Comparison of ENCODE assay signal across 8 mouse cellular contexts in genomic region chr1:180725704-180726179, GRCm38 (mm10). TPM values are rescaled to one million over a fixed set of nuclear protein-coding genes. Genes with fewer than 3 reads are reported as not detected.
DNase-seq lines count a peak whose midpoint lies in the region; ATAC-seq and TF ChIP-seq lines count a peak whose summit lies in the region.

TSS of gene Acbd3 (plus strand) at chr1:180726043.

- peak within 1 kb of the TSS; percentile 87 for H3K27ac ChIP-seq in forebrain, embryonic 13.5 days
- peak within 1 kb of the TSS; percentile 98 for H3K27ac ChIP-seq in liver, postnatal 0 days (ENCODE audit: low read depth)
- peak within 1 kb of the TSS; percentile 87 for H3K27ac ChIP-seq in neural tube, embryonic 14.5 days (ENCODE audit: low read depth, low read length)

- under 1% methylated on average over 52 of the region's 52 CpGs for WGBS in forebrain, embryonic 13.5 days
- WGBS in large intestine, adult 2 months, result under 1% methylated on average over 52 of the region's 52 CpGs
- under 1% methylated on average over 51 of the region's 52 CpGs for whole genome bisulfite sequencing in liver, postnatal 0 days (ENCODE audit: insufficient replicate concordance)
- WGBS in neural tube, embryonic 14.5 days, result under 1% methylated on average over 51 of the region's 52 CpGs

- H3K27me3 ChIP-seq in E14TG2a.4 (ENCODE audit: insufficient read depth, low read length), result peaks cover 7% of the 10 kb centered on the region; the same call in 1 of the 2 replicates
- 0 out of 2 replicates have a peak, but pooled peaks cover 3% of the 10 kb centered on the region for H3K27me3 ChIP-seq in forebrain, embryonic 13.5 days
- no peaks in the 10 kb centered on the region for H3K27me3 ChIP-seq in liver, postnatal 0 days (ENCODE audit: insufficient read depth, low read length)
- H3K27me3 ChIP-seq in neural tube, embryonic 14.5 days (ENCODE audit: control insufficient read depth, insufficient read depth, low read length), result no peaks in the 10 kb centered on the region; the same call in 1 of the 2 replicates

- peak within 1 kb of the TSS; percentile 93 for H3K9ac ChIP-seq in forebrain, embryonic 13.5 days
- peak within 1 kb of the TSS; percentile 95 for H3K9ac ChIP-seq in liver, postnatal 0 days (replicated peaks)
- peak within 1 kb of the TSS; percentile 92 for H3K9ac ChIP-seq in neural tube, embryonic 14.5 days (replicated peaks; ENCODE audit: low read depth, low read length)

- intact Hi-C loops in heart, postnatal 10 days (cut with DNase I), result no loop called here

- peak; percentile 96 for ATAC-seq in forebrain, embryonic 13.5 days
- ATAC-seq in liver, postnatal 0 days, result peak; percentile 95
- ATAC-seq in neural tube, embryonic 14.5 days (ENCODE audit: low read depth), result peak; percentile 95

- H3K36me3 ChIP-seq in E14TG2a.4 (ENCODE audit: insufficient read depth, low read length), result no peaks in the 10 kb centered on the region
- no peaks in the 10 kb centered on the region for H3K36me3 ChIP-seq in forebrain, embryonic 13.5 days (ENCODE audit: poor library complexity, severe bottlenecking)
- no peaks in the 10 kb centered on the region for H3K36me3 ChIP-seq in liver, postnatal 0 days (replicated peaks; ENCODE audit: insufficient read depth, low read length)
- H3K36me3 ChIP-seq in neural tube, embryonic 14.5 days (ENCODE audit: control insufficient read depth, insufficient read depth, low read length), result no peaks in the 10 kb centered on the region

- H3K4me2 ChIP-seq in forebrain, embryonic 13.5 days, result peak within 1 kb of the TSS; percentile 71
- peak within 1 kb of the TSS; percentile 91 for H3K4me2 ChIP-seq in liver, postnatal 0 days (ENCODE audit: low read depth, low read length)
- peak within 1 kb of the TSS; percentile 76 for H3K4me2 ChIP-seq in neural tube, embryonic 14.5 days (ENCODE audit: low read depth, low read length)

- H3K4me3 ChIP-seq in E14TG2a.4 (replicated peaks; ENCODE audit: low read length), result peak within 1 kb of the TSS; percentile 94
- H3K4me3 ChIP-seq in forebrain, embryonic 13.5 days, result peak within 1 kb of the TSS; percentile 99
- peak within 1 kb of the TSS; percentile 99 for H3K4me3 ChIP-seq in liver, postnatal 0 days (ENCODE audit: low read depth, low read length)
- H3K4me3 ChIP-seq in neural tube, embryonic 14.5 days (ENCODE audit: low read depth, low read length), result peak within 1 kb of the TSS; percentile 73

- TF ChIP-seq CTCF in E14TG2a.4 (conservative IDR thresholded peaks at IDR 0.05; ENCODE audit: low read length), result no peak
- TF ChIP-seq CTCF in liver, postnatal 0 days (IDR thresholded peaks at IDR 0.05; ENCODE audit: low read depth), result peak; percentile 31; the same call in 1 of the 2 replicates

- peak; percentile 88 for DNase-seq in c-Kit-positive CD71-positive TER-119-positive erythroid progenitor cells, embryonic 14.5 days (ENCODE audit: low spot score)
- DNase-seq in heart, postnatal 10 days, result peak; percentile 94 to 95
- peak; percentile 70 for DNase-seq in large intestine, adult 2 months (ENCODE audit: low read depth, low spot score)
- peak; percentile 95 for DNase-seq in liver, postnatal 0 days
- DNase-seq in testis, postnatal 10 days (ENCODE audit: low spot score), result peak; percentile 93

- H3K9me3 ChIP-seq in E14TG2a.4 (ENCODE audit: low read length), result no peaks in the 10 kb centered on the region
- H3K9me3 ChIP-seq in forebrain, embryonic 13.5 days (replicated peaks), result no peaks in the 10 kb centered on the region
- no peaks in the 10 kb centered on the region for H3K9me3 ChIP-seq in liver, postnatal 0 days (ENCODE audit: low read length)
- H3K9me3 ChIP-seq in neural tube, embryonic 14.5 days (ENCODE audit: control insufficient read depth, low read length), result no peaks in the 10 kb centered on the region

- TF ChIP-seq EP300 in liver, postnatal 0 days (IDR thresholded peaks at IDR 0.05; ENCODE audit: low read depth), result no peak

- H3K4me1 ChIP-seq in E14TG2a.4 (replicated peaks; ENCODE audit: low read depth, low read length), result peaks cover 35% of the 10 kb centered on the region
- peaks cover 31% of the 10 kb centered on the region for H3K4me1 ChIP-seq in forebrain, embryonic 13.5 days
- peaks cover 45% of the 10 kb centered on the region for H3K4me1 ChIP-seq in liver, postnatal 0 days (ENCODE audit: insufficient read depth)
- peaks cover 24% of the 10 kb centered on the region for H3K4me1 ChIP-seq in neural tube, embryonic 14.5 days (ENCODE audit: control insufficient read depth, insufficient read depth, low read length)

RNA-seq across cellular contexts. Expression of gene Acbd3, which starts in this region (rescaled TPM):
- 19.0 and 19.3 TPM in 2 replicates for polyA plus RNA-seq in forebrain, embryonic 13.5 days (2015; fragmentation: Nextera tagmentation; extraction: Ambion mirVana)
- total RNA-seq in heart, postnatal 10 days (2021), result 10 to 100 TPM; 29.9 to 31.5 TPM
- polyA plus RNA-seq in large intestine, adult 2 months (2012; rRNA removed), result 12.0 and 14.6 TPM in 2 replicates
- 7.3 and 7.9 TPM in 2 replicates for polyA plus RNA-seq in liver, postnatal 0 days (2015; fragmentation: Nextera tagmentation; extraction: Ambion mirVana)
- polyA plus RNA-seq in neural tube, embryonic 14.5 days (2014; fragmentation: Nextera tagmentation; extraction: Ambion mirVana), result 31.1 and 33.4 TPM in 2 replicates

Comparison
In these comparisons a context has a peak if more than half of its experiments do, and no peak if none do; other contexts are left out.
1. Peak in every context shown above with its lines: DNase-seq, ATAC-seq, H3K4me3 ChIP-seq and H3K27ac ChIP-seq.